Mouse (Mus musculus): ENCODE results near the gene Gm21976.

- TF ChIP-seq CTCF (IDR thresholded peaks at IDR 0.05; ENCODE audit: control insufficient read depth, insufficient read depth, low read length) (no peak), POLR2A (IDR thresholded peaks at IDR 0.05; ENCODE audit: borderline replicate concordance, control insufficient read depth, low read depth, low read length) (no peak)
These were observed 28.3 kb downstream of the Gm21976 start for GRCm38 (mm10) chr13:98308004-98308403.

All from bone marrow, adult 2 months (tissue).